Mouse (Mus musculus) heart, embryonic 12.5 days (tissue): ENCODE results near the gene Ica1l. TPM values are rescaled to one million over a fixed set of nuclear protein-coding genes. Genes with fewer than 3 reads are reported as not detected.

ENCODE experiments used
- ATAC-seq: fragments of 200-750 bp; cut with Nextera tagmentation; 2 replicates; pipeline ENCODE4 v1.8.0; 2017; ENCODE audit warnings: moderate TSS enrichment, moderate library complexity; ENCODE audit not compliant: insufficient number of reproducible peaks, low FRiP score
- H3K27ac ChIP-seq: fragments of 300-500 bp; sonication (generic); 2 replicates; pipeline ENCODE4 v1.5.1; 2016; ENCODE audit warnings: mild to moderate bottlenecking, moderate library complexity; ENCODE audit not compliant: poor library complexity, severe bottlenecking
- H3K27me3 ChIP-seq: fragments of 300-500 bp; sonication (generic); replicated peaks from 2 replicates; pipeline ENCODE4 v1.6.1; 2016; ENCODE audit warnings: mild to moderate bottlenecking, moderate library complexity
- H3K36me3 ChIP-seq: fragments of 300-500 bp; sonication (generic); 2 replicates; pipeline ENCODE4 v1.6.1; 2016; ENCODE audit warnings: mild to moderate bottlenecking, moderate library complexity
- H3K4me1 ChIP-seq: fragments of 300-500 bp; sonication (generic); replicated peaks from 2 replicates; pipeline ENCODE4 v1.6.1; 2016; ENCODE audit warnings: mild to moderate bottlenecking
- H3K4me2 ChIP-seq: fragments of 300-500 bp; sonication (generic); 2 replicates; pipeline ENCODE4 v1.6.1; 2016; ENCODE audit warnings: mild to moderate bottlenecking, moderate library complexity
- H3K4me3 ChIP-seq: fragments of 300-500 bp; sonication (generic); 2 replicates; pipeline ENCODE4 v1.5.1; 2016; ENCODE audit warnings: mild to moderate bottlenecking
- H3K9ac ChIP-seq: fragments of 300-500 bp; sonication (generic); 2 replicates; pipeline ENCODE4 v1.6.1; 2016; ENCODE audit warnings: mild to moderate bottlenecking, moderate library complexity
- H3K9me3 ChIP-seq: fragments of 300-500 bp; sonication (generic); replicated peaks from 2 replicates; pipeline ENCODE4 v1.6.1; 2016; ENCODE audit warnings: mild to moderate bottlenecking, moderate library complexity
- WGBS: fragments of 180-500 bp; shearing (Covaris S2); methylation state at CpG from one replicate; pipeline ENCODE4 v1.1.7; 2016; 5-methylcytosine and 5-hydroxymethylcytosine counted together
- polyA plus RNA-seq: library from polyadenylated mRNA; unstranded; fragments of >200 nt; fragmentation: Nextera tagmentation; extraction: Ambion mirVana; gene quantifications from 2 replicates; pipeline ENCODE4 v1.2.1, GENCODE M21; 2016

Gene Ica1l
- polyA plus RNA-seq, 1 experiment from 2014 or later, result 0.31 TPM

GRCm38 (mm10) chr1:60016136-60016611, 26.8 kb downstream of the Ica1l start:
- Histone ChIP-seq H3K27ac (no peak overlapping the region), H3K4me1 (no peaks in the 10 kb centered on the region), H3K9me3 (no peaks in the 10 kb centered on the region), H3K36me3 (no peaks in the 10 kb centered on the region), H3K4me2 (no peak overlapping the region), H3K27me3 (no peaks in the 10 kb centered on the region), H3K4me3 (no peak overlapping the region), H3K9ac (no peak overlapping the region)
- WGBS, result 73% methylated on average over 5 of the region's 5 CpGs
- ATAC-seq, result no peak

GRCm38 (mm10) chr1:60015511-60015910, 27.5 kb downstream of the Ica1l start:
- H3K4me1 ChIP-seq, result no peaks in the 10 kb centered on the region
- H3K9me3 ChIP-seq, result no peaks in the 10 kb centered on the region
- no peaks in the 10 kb centered on the region for H3K27me3 ChIP-seq
- ATAC-seq, result no peak
- no peak overlapping the region for H3K4me2 ChIP-seq
- WGBS, result 85% methylated on average over 6 of the region's 6 CpGs
- no peak overlapping the region for H3K9ac ChIP-seq
- no peaks in the 10 kb centered on the region for H3K36me3 ChIP-seq
- no peak overlapping the region for H3K27ac ChIP-seq
- H3K4me3 ChIP-seq, result no peak overlapping the region

GRCm38 (mm10) chr1:60013779-60014178, 29.2 kb downstream of the Ica1l start:
- no peak overlapping the region for H3K4me3 ChIP-seq
- H3K9me3 ChIP-seq, result no peaks in the 10 kb centered on the region
- H3K27me3 ChIP-seq, result no peaks in the 10 kb centered on the region
- H3K4me2 ChIP-seq, result no peak overlapping the region
- H3K9ac ChIP-seq, result no peak overlapping the region
- WGBS, result 82% methylated on average over 10 of the region's 10 CpGs
- H3K4me1 ChIP-seq, result no peaks in the 10 kb centered on the region
- no peaks in the 10 kb centered on the region for H3K36me3 ChIP-seq
- no peak overlapping the region for H3K27ac ChIP-seq
- no peak for ATAC-seq

DNA sequence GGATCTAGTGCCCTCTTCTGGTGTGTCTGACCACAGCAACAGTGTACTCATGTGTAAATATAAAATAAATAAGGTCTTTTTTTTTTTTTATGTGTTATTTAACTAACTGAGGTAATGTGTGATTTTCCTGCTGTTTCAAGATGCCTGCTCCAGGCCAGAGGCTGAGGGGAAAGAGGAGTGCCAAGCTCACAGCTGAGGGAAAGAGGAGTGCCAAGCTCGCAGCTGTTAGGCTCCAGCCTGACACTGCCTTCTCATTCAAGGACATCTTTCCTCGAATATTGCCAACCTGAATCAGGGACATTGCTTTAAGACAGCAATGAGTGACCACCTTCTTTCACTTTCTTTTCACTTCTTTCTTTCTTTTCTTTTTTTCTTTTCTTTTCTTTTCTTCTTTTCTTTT, 34.2 kb downstream of the Ica1l start:
- WGBS, result 76% methylated on average over 2 of the region's 2 CpGs
- Histone ChIP-seq H3K9me3 (no peaks in the 10 kb centered on the region), H3K27ac (no peak overlapping the region), H3K4me1 (no peaks in the 10 kb centered on the region), H3K4me3 (no peak overlapping the region), H3K36me3 (no peaks in the 10 kb centered on the region), H3K4me2 (no peak overlapping the region), H3K27me3 (no peaks in the 10 kb centered on the region), H3K9ac (no peak overlapping the region)
- no peak for ATAC-seq

DNA sequence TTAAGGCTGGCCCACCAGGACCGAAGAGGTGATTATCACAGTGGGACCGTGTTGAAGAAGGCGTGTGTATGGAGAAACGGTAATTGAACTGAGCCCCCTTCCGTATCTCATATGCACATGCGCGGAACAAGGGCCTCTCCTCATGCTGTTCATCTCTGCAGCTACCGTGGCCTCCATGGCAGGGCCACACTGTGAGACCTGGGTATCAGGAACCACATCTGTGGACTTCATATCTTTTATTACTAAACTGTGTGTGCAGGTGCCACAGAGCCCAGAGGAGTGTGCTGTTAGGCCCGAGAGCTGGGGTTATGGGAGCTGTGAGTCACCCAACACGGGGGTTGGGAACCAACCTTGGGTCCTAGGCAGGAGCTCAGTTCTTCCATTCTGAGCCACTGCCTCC, 35.6 kb downstream of the Ica1l start:
- H3K9me3 ChIP-seq, result no peaks in the 10 kb centered on the region
- ATAC-seq, result no peak
- no peak overlapping the region for H3K4me2 ChIP-seq
- no peak overlapping the region for H3K4me3 ChIP-seq
- WGBS, result 85% methylated on average over 10 of the region's 10 CpGs
- no peak overlapping the region for H3K9ac ChIP-seq
- no peak overlapping the region for H3K27ac ChIP-seq
- H3K27me3 ChIP-seq, result no peaks in the 10 kb centered on the region
- no peaks in the 10 kb centered on the region for H3K36me3 ChIP-seq
- no peaks in the 10 kb centered on the region for H3K4me1 ChIP-seq

- peaks cover 3% of the 10 kb centered on the region for H3K4me1 ChIP-seq
- H3K27me3 ChIP-seq, result no peaks in the 10 kb centered on the region
- H3K9ac ChIP-seq, result no peak overlapping the region
- no peak overlapping the region for H3K4me3 ChIP-seq
- 31% methylated on average over 2 of the region's 2 CpGs for WGBS
- H3K27ac ChIP-seq, result no peak overlapping the region
- H3K36me3 ChIP-seq, result no peaks in the 10 kb centered on the region
- H3K4me2 ChIP-seq, result no peak overlapping the region
- no peaks in the 10 kb centered on the region for H3K9me3 ChIP-seq
- ATAC-seq, result no peak
Observed at GRCm38 (mm10) chr1:60000319-60000718, 42.7 kb downstream of the Ica1l start.

DNA sequence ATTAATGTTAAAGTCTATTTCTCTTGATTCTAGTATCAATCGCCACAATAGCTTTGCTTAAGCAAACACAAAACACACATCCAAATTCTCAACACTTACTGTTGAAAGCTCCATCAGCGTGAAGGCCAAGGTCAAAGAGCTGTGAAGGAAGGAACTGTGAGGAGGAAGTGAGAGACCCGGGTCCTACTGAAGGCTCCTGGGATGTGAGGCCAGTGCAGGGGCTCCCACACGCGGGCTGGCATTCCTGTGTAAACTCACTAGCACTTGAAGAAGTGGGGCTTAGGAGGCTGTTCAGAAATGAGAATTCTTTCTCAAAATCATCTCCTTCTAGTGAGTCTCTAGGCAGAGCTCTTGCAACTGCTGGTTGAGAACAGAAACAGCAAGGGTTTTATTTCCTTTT, 45.6 kb downstream of the Ica1l start:
- Histone ChIP-seq H3K4me2 (no peak overlapping the region), H3K4me1 (peaks cover 3% of the 10 kb centered on the region), H3K9me3 (no peaks in the 10 kb centered on the region), H3K4me3 (no peak overlapping the region), H3K9ac (no peak overlapping the region), H3K27me3 (no peaks in the 10 kb centered on the region), H3K27ac (no peak overlapping the region), H3K36me3 (no peaks in the 10 kb centered on the region)
- ATAC-seq, result no peak
- 49% methylated on average over 5 of the region's 5 CpGs for WGBS

DNA sequence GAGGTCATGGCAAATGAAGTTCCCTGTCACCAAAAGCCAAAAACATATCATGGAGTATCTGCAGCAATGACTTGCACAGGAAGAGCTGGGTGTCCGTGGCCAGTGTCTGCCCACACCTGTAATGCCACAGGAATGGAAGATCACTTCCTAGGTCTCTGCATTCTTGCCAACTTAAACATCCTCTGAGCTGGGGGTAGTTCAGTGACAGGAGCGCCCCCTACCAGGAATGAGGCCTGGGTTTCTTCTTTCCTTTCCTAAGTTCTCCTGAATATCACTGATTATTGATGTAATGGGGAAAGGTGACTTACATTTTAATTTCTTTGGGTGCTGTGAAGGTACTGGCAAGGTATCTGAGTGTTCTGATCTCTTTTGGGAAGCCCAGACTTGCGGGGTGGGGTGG, 47.3 kb downstream of the Ica1l start:
- Histone ChIP-seq H3K4me1 (peaks cover 3% of the 10 kb centered on the region), H3K36me3 (0 out of 2 replicates have a peak, but pooled peaks cover 7% of the 10 kb centered on the region), H3K9me3 (no peaks in the 10 kb centered on the region), H3K9ac (no peak overlapping the region), H3K27ac (no peak overlapping the region), H3K4me3 (no peak overlapping the region), H3K4me2 (no peak overlapping the region), H3K27me3 (no peaks in the 10 kb centered on the region)
- no peak for ATAC-seq
- WGBS, result 50% methylated on average over 3 of the region's 3 CpGs

- Histone ChIP-seq H3K4me2 (no peak overlapping the region), H3K9me3 (no peaks in the 10 kb centered on the region), H3K36me3 (peaks cover 36% of the 10 kb centered on the region), H3K27ac (no peak overlapping the region), H3K4me1 (no peaks in the 10 kb centered on the region), H3K4me3 (no peak overlapping the region), H3K9ac (no peak overlapping the region), H3K27me3 (no peaks in the 10 kb centered on the region)
- WGBS, result 90% methylated on average over 3 of the region's 3 CpGs
- ATAC-seq, result no peak
Observed at GRCm38 (mm10) chr1:59987399-59988040, 55.5 kb downstream of the Ica1l start.

GRCm38 (mm10) chr1:59986626-59987025, 56.4 kb downstream of the Ica1l start:
- H3K27ac ChIP-seq, result no peak overlapping the region
- peaks cover 38% of the 10 kb centered on the region for H3K36me3 ChIP-seq
- H3K9me3 ChIP-seq, result no peaks in the 10 kb centered on the region
- no peaks in the 10 kb centered on the region for H3K4me1 ChIP-seq
- ATAC-seq, result no peak
- H3K27me3 ChIP-seq, result no peaks in the 10 kb centered on the region
- H3K9ac ChIP-seq, result no peak overlapping the region
- no peak overlapping the region for H3K4me2 ChIP-seq
- no peak overlapping the region for H3K4me3 ChIP-seq

GRCm38 (mm10) chr1:59967291-59967690, 75.7 kb downstream of the Ica1l start:
- 84% methylated on average over 4 of the region's 4 CpGs for WGBS
- Histone ChIP-seq H3K27ac (no peak overlapping the region), H3K36me3 (peaks cover 34% of the 10 kb centered on the region), H3K4me3 (no peak overlapping the region), H3K9me3 (peaks cover 6% of the 10 kb centered on the region; the same call in 1 of the 2 replicates), H3K27me3 (no peaks in the 10 kb centered on the region), H3K4me2 (no peak overlapping the region), H3K9ac (no peak overlapping the region), H3K4me1 (0 out of 2 replicates have a peak, but pooled peaks cover 3% of the 10 kb centered on the region)
- no peak for ATAC-seq
